Mouse (Mus musculus) liver, embryonic 15.5 days (tissue): ENCODE measurements around the gene Galnt12. TPM values are rescaled to one million over a fixed set of nuclear protein-coding genes. Genes with fewer than 3 reads are reported as not detected.

Experiments used
- ATAC-seq: fragments of 200-750 bp; cut with Nextera tagmentation; 2 replicates; pipeline ENCODE4 v1.8.0; 2017; ENCODE audit warnings: moderate number of reproducible peaks, mild to moderate bottlenecking, moderate library complexity; ENCODE audit not compliant: insufficient read depth
- H3K27ac ChIP-seq: fragments of 300-500 bp; sonication (generic); replicated peaks from 2 replicates; pipeline ENCODE4 v1.5.1; 2015; ENCODE audit warnings: mild to moderate bottlenecking, inconsistent platforms
- H3K27me3 ChIP-seq: fragments of 300-500 bp; sonication (generic); 2 replicates; pipeline ENCODE4 v1.6.1; 2015; ENCODE audit warnings: mild to moderate bottlenecking, inconsistent platforms
- H3K36me3 ChIP-seq: fragments of 300-500 bp; sonication (generic); replicated peaks from 2 replicates; pipeline ENCODE4 v1.6.1; 2015; ENCODE audit warnings: moderate library complexity, mild to moderate bottlenecking, inconsistent platforms
- H3K4me1 ChIP-seq: fragments of 300-500 bp; sonication (generic); replicated peaks from 2 replicates; pipeline ENCODE4 v1.6.1; 2015; ENCODE audit warnings: inconsistent platforms
- H3K4me2 ChIP-seq: fragments of 300-500 bp; sonication (generic); 2 replicates; pipeline ENCODE4 v1.6.1; 2015; ENCODE audit warnings: moderate library complexity, mild to moderate bottlenecking, inconsistent platforms
- H3K4me3 ChIP-seq: fragments of 300-500 bp; sonication (generic); replicated peaks from 2 replicates; pipeline ENCODE4 v1.5.1; 2015; ENCODE audit warnings: mild to moderate bottlenecking, inconsistent platforms
- H3K9ac ChIP-seq: fragments of 300-500 bp; sonication (generic); 2 replicates; pipeline ENCODE4 v1.6.1; 2015; ENCODE audit warnings: moderate library complexity, mild to moderate bottlenecking, inconsistent platforms
- H3K9me3 ChIP-seq: fragments of 300-500 bp; sonication (generic); replicated peaks from 2 replicates; pipeline ENCODE4 v1.6.1; 2016; ENCODE audit warnings: inconsistent platforms
- WGBS: fragments of 180-500 bp; shearing (Covaris S2); methylation state at CpG from one replicate; pipeline ENCODE4 v1.1.7; 2015; ENCODE audit warnings: mixed read lengths; ENCODE audit not compliant: insufficient replicate concordance; 5-methylcytosine and 5-hydroxymethylcytosine counted together
- polyA plus RNA-seq: library from polyadenylated mRNA; unstranded; fragments of >200 nt; fragmentation: Nextera tagmentation; extraction: Ambion mirVana; gene quantifications from 2 replicates; pipeline ENCODE4 v1.2.1, GENCODE M21; 2015

Galnt12 gene
- polyA plus RNA-seq, 1 experiment from 2014 or later, result 0.70 TPM

- Histone ChIP-seq H3K9ac (no peak overlapping the region), H3K9me3 (no peaks in the 10 kb centered on the region), H3K4me2 (no peak overlapping the region), H3K4me3 (no peak overlapping the region), H3K27me3 (no peaks in the 10 kb centered on the region), H3K27ac (no peak overlapping the region), H3K4me1 (no peaks in the 10 kb centered on the region), H3K36me3 (no peaks in the 10 kb centered on the region)
- WGBS, result 56% methylated on average over 9 of the region's 9 CpGs
- ATAC-seq, result no peak
Observed at GRCm38 (mm10) chr4:47111885-47112284, 20.2 kb downstream of the Galnt12 start.

GRCm38 (mm10) chr4:47112560-47112959 is 20.9 kb downstream of the Galnt12 start:
- Histone ChIP-seq H3K4me3 (no peak overlapping the region), H3K9ac (no peak overlapping the region), H3K9me3 (no peaks in the 10 kb centered on the region), H3K27ac (no peak overlapping the region), H3K27me3 (no peaks in the 10 kb centered on the region), H3K4me2 (no peak overlapping the region), H3K4me1 (no peaks in the 10 kb centered on the region), H3K36me3 (no peaks in the 10 kb centered on the region)
- ATAC-seq, result no peak
- WGBS, result 63% methylated on average over 9 of the region's 9 CpGs

DNA sequence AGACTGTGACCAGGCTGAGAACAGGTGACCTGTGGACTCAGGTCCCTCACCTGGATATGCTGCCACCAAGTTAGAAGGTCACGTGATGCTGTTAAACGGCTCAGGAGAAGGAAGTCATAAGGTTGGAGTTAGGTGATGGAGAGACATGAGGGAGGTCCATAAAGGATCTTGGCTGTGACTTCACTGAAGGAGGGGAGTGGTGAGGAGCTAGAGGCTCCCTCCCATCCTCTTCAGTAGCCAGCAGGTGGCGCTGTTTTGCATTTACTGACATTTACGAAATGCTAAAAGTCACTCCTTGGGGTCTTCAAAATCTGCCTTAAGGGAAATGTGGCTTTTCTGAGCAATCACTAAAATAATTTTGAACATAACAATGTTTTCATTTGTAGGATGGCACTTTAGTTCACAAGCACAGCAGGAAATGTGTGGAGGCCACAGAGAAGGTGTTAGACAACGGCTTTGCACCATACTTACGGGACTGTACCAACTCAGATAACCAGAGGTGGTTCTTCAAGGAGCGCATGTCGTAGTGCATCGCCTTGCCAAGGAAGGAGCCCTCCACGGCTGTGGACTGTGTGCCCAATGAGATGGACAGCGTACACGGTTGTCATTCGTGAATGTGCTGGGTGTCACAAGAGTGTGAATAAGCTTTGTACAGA is 30.5 kb downstream of the Galnt12 start:
- no peak overlapping the region for H3K27ac ChIP-seq
- WGBS, result 48% methylated on average over 13 of the region's 13 CpGs
- H3K4me2 ChIP-seq, result no peak overlapping the region
- H3K4me1 ChIP-seq, result no peaks in the 10 kb centered on the region
- no peaks in the 10 kb centered on the region for H3K27me3 ChIP-seq
- H3K36me3 ChIP-seq, result no peaks in the 10 kb centered on the region
- H3K4me3 ChIP-seq, result no peak overlapping the region
- ATAC-seq, result no peak
- no peaks in the 10 kb centered on the region for H3K9me3 ChIP-seq
- H3K9ac ChIP-seq, result no peak overlapping the region

GRCm38 (mm10) chr4:47124140-47124711 is 32.5 kb downstream of the Galnt12 start:
- Histone ChIP-seq H3K9ac (no peak overlapping the region), H3K27me3 (no peaks in the 10 kb centered on the region), H3K9me3 (no peaks in the 10 kb centered on the region), H3K36me3 (no peaks in the 10 kb centered on the region), H3K27ac (no peak overlapping the region), H3K4me1 (no peaks in the 10 kb centered on the region), H3K4me2 (no peak overlapping the region), H3K4me3 (no peak overlapping the region)
- ATAC-seq, result no peak
- 73% methylated on average over 9 of the region's 9 CpGs for WGBS

- Histone ChIP-seq H3K9me3 (no peaks in the 10 kb centered on the region), H3K9ac (no peak overlapping the region), H3K4me2 (no peak overlapping the region), H3K27ac (no peak overlapping the region), H3K27me3 (no peaks in the 10 kb centered on the region), H3K4me1 (no peaks in the 10 kb centered on the region), H3K4me3 (no peak overlapping the region), H3K36me3 (no peaks in the 10 kb centered on the region)
- ATAC-seq, result no peak
- WGBS, result 63% methylated on average over 7 of the region's 7 CpGs
Observed at GRCm38 (mm10) chr4:47128515-47128914, 36.8 kb downstream of the Galnt12 start.

DNA sequence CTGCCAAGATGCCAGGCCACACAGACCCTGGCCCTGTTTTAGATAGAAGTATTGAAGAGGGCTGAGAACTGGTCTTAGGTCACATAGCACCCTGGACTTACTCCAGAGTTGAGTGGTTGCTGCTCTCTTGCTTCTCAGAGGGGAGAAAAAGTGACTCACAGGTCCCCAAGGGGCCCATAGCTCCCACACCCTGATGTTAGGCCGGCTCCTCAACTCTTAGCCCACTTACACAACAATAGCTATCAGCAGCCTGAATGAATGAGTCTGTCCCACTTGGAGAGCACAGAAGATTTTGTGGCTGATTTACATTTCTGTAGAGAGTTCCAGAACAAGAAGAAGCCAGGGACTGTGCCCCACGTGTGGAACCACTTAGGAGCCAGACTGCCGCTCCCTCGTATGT is 37.9 kb downstream of the Galnt12 start:
- H3K4me3 ChIP-seq, result no peak overlapping the region
- WGBS, result 61% methylated on average over 4 of the region's 4 CpGs
- no peak overlapping the region for H3K9ac ChIP-seq
- H3K36me3 ChIP-seq, result no peaks in the 10 kb centered on the region
- no peak for ATAC-seq
- no peaks in the 10 kb centered on the region for H3K27me3 ChIP-seq
- no peaks in the 10 kb centered on the region for H3K9me3 ChIP-seq
- no peaks in the 10 kb centered on the region for H3K4me1 ChIP-seq
- no peak overlapping the region for H3K4me2 ChIP-seq
- H3K27ac ChIP-seq, result no peak overlapping the region

DNA sequence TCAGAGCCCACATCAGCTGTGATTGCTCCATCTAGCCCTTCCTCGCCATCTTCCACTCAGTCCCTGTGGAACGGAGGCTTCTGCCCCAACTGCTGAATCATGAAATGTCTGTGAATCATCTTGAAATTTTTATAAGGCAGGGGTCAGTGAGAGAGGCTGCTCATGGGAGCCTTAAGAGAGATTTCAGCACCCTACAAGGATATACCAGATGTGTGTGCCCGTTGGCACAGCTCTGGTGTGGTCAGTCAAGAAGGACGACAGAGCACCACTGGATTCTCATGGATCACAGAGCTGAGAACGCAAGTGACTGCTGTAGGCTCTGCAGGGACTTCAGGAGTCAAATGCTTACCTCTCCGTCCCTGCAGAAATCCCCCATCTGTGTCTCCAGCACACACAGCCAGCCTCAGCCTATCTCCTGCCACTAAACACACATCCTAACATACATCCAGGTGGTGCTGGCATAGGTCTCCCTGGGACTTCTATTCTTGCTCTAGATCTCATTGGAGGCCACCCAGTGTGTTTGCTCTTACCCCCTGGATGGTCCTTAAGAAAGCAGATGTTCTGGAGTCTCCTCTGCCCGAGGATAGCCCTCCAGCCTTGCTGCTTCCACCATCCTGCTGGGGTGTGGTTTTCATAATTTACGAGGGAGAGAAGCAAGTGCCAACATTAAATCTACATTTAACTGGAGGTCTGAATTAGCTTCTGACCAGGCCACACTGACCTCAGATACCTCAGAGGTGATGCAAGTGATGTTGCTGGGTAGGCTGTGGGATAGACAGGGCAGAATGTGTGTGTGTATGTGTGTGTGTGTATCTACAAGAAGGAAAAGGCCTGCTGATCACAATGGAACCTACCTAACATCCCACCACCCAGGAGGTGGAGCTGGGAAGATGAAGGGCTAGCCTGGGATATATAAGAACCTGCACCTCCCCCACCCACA is 38.7 kb downstream of the Galnt12 start:
- WGBS, result 55% methylated on average over 8 of the region's 8 CpGs
- Histone ChIP-seq H3K9ac (no peak overlapping the region), H3K4me1 (no peaks in the 10 kb centered on the region), H3K4me2 (no peak overlapping the region), H3K9me3 (no peaks in the 10 kb centered on the region), H3K4me3 (no peak overlapping the region), H3K27ac (no peak overlapping the region), H3K36me3 (no peaks in the 10 kb centered on the region), H3K27me3 (no peaks in the 10 kb centered on the region)
- ATAC-seq, result no peak

GRCm38 (mm10) chr4:47131931-47132330 is 40.2 kb downstream of the Galnt12 start:
- Histone ChIP-seq H3K4me1 (no peaks in the 10 kb centered on the region), H3K9me3 (no peaks in the 10 kb centered on the region), H3K27ac (no peak overlapping the region), H3K4me3 (no peak overlapping the region), H3K4me2 (no peak overlapping the region), H3K9ac (no peak overlapping the region), H3K27me3 (no peaks in the 10 kb centered on the region), H3K36me3 (no peaks in the 10 kb centered on the region)
- 46% methylated on average over 3 of the region's 3 CpGs for WGBS
- ATAC-seq, result no peak

DNA sequence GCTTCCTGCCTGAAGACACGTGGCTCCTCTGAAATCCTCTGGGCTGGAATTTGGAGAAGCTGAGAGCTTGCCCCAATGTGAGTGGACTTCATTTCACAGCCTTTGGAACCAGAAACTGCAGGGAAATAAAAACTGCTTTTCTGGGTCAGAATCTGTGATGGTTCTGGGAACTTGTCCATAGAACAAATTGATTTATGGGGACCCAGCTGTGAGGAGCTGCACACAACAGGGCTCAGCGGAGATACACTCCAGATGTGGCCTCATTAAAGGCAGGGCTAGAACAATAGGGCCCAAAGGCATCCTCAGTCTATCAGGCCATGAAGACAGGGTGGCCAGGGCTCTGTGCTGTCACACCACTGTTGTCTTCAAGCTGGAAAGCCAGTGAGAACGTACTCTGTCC is 40.7 kb downstream of the Galnt12 start:
- 37% methylated on average over 3 of the region's 3 CpGs for WGBS
- Histone ChIP-seq H3K9ac (no peak overlapping the region), H3K4me3 (no peak overlapping the region), H3K27ac (no peak overlapping the region), H3K36me3 (no peaks in the 10 kb centered on the region), H3K4me1 (no peaks in the 10 kb centered on the region), H3K27me3 (no peaks in the 10 kb centered on the region), H3K4me2 (no peak overlapping the region), H3K9me3 (no peaks in the 10 kb centered on the region)
- ATAC-seq, result no peak

DNA sequence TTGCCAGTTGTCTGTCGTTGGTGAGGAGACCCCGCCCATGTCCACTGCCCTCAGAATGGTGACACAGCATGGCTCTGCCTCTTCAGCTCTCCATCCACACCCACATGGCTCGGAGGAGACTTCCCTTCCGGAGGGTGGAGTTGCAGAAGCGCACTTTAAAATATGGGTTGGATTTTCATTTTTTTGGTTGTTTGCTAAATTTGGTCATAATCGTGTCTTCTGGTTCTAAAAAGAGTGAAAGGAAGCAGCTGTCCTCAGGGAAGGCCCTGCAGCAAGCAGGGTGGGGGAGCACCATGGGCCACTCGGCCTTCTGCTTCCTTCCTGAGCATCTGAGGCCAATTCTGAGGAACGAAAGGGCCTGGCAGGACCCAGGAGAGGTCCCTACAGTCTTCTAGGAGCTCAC is 45.0 kb downstream of the Galnt12 start:
- Histone ChIP-seq H3K36me3 (no peaks in the 10 kb centered on the region), H3K9ac (no peak overlapping the region), H3K27me3 (no peaks in the 10 kb centered on the region), H3K4me3 (no peak overlapping the region), H3K4me1 (no peaks in the 10 kb centered on the region), H3K4me2 (no peak overlapping the region), H3K9me3 (no peaks in the 10 kb centered on the region), H3K27ac (no peak overlapping the region)
- WGBS, result 29% methylated on average over 8 of the region's 8 CpGs
- ATAC-seq, result no peak

DNA sequence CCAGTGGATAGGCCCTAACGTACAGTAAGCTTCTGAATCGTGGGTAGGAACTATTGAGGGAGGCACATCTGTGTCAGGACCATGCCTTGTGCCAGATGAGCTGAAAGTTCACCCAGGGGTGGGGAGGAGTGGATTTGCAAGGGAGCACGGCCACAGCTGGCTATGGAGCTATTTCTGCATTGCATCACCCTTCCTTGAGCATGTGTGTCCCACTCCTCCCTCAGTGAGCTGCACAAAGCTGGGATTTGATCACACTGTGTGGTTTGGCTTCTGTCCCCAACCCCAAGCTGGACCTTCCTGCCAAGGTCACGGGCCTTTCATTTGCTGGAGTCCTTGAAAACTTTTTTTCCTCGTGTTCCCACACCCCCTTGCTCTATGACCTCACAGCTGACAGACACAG is 45.8 kb downstream of the Galnt12 start:
- Histone ChIP-seq H3K4me3 (no peak overlapping the region), H3K4me2 (no peak overlapping the region), H3K27me3 (no peaks in the 10 kb centered on the region), H3K36me3 (no peaks in the 10 kb centered on the region), H3K9ac (no peak overlapping the region), H3K27ac (no peak overlapping the region), H3K4me1 (no peaks in the 10 kb centered on the region), H3K9me3 (no peaks in the 10 kb centered on the region)
- 35% methylated on average over 5 of the region's 5 CpGs for WGBS
- ATAC-seq, result no peak
